Mouse (Mus musculus) heart, embryonic 16.5 days (tissue): ENCODE measurements around the gene Gm27021. TPM values are rescaled to one million over a fixed set of nuclear protein-coding genes. Genes with fewer than 3 reads are reported as not detected.

Experiments
- ATAC-seq: fragments of 200-750 bp; cut with Nextera tagmentation; replicated peaks from 2 replicates; pipeline ENCODE4 v1.8.0; 2017; ENCODE audit warnings: moderate number of reproducible peaks; ENCODE audit not compliant: insufficient read depth, low FRiP score; ENCODE audit errors: extremely low read depth
- H3K27ac ChIP-seq: fragments of 300-500 bp; sonication (generic); 2 replicates; pipeline ENCODE4 v1.5.1; 2014; ENCODE audit warnings: mild to moderate bottlenecking, low read length, control low read depth, moderate library complexity
- H3K27me3 ChIP-seq: fragments of 300-500 bp; sonication (generic); 2 replicates; pipeline ENCODE4 v1.6.1; 2014; ENCODE audit warnings: low read length, mixed read lengths; ENCODE audit not compliant: control insufficient read depth, insufficient read depth
- H3K36me3 ChIP-seq: fragments of 300-500 bp; sonication (generic); 2 replicates; pipeline ENCODE4 v1.6.1; 2014; ENCODE audit not compliant: control insufficient read depth, insufficient read depth
- H3K4me1 ChIP-seq: fragments of 300-500 bp; sonication (generic); 2 replicates; pipeline ENCODE4 v1.6.1; 2014; ENCODE audit warnings: low read length, mixed read lengths; ENCODE audit not compliant: control insufficient read depth, insufficient read depth
- H3K4me2 ChIP-seq: fragments of 300-500 bp; sonication (generic); 2 replicates; pipeline ENCODE4 v1.6.1; 2014; ENCODE audit warnings: low read depth, mild to moderate bottlenecking, control low read depth, low read length
- H3K4me3 ChIP-seq: fragments of 300-500 bp; sonication (generic); 2 replicates; pipeline ENCODE4 v1.5.1; 2014; ENCODE audit warnings: mild to moderate bottlenecking, control low read depth, low read length
- H3K9ac ChIP-seq: fragments of 300-500 bp; sonication (generic); 2 replicates; pipeline ENCODE4 v1.6.1; 2014; ENCODE audit warnings: low read length, control low read depth
- H3K9me3 ChIP-seq: fragments of 300-500 bp; sonication (generic); replicated peaks from 2 replicates; pipeline ENCODE4 v1.6.1; 2016; ENCODE audit warnings: low read length; ENCODE audit not compliant: control insufficient read depth
- WGBS: fragments of 180-500 bp; shearing (Covaris S2); extraction: QIAGEN DNeasy Blood & Tissue Kit; methylation state at CpG from one replicate; pipeline ENCODE4 v1.1.7; 2014; 5-methylcytosine and 5-hydroxymethylcytosine counted together
- polyA plus RNA-seq: library from polyadenylated mRNA; unstranded; fragments of >200 nt; fragmentation: Nextera tagmentation; extraction: Ambion mirVana; gene quantifications from 2 replicates; pipeline ENCODE4 v1.2.1, GENCODE M21; 2015

Gene Gm27021
- polyA plus RNA-seq, 1 experiment from 2014 or later: not detected

DNA sequence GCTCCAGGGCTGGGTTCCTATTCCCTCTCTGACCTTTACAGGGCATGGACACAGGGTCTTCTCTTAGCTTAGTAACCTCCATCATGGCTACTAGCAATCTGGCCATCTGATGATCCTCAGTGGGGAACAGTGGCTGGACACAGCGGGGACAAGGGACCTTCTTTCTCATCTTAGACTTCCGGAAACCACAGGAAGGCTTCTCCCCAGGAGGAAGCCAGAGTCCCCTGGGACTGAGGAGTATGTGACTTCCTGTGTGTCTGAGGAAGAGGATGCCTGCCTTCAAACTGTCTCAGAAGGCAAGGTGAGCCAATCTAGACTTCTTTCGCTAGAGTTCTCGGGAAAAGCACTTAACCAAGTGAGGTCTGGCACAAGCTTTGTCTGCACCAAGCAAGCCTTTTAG is 32.2 kb upstream of the Gm27021 start:
- H3K27me3 ChIP-seq: no peaks in the 10 kb centered on the region; the same call in none of the 2 replicates
- peaks cover 22% of the 10 kb centered on the region for H3K4me1 ChIP-seq
- peak overlapping the region; percentile 72 for H3K27ac ChIP-seq
- H3K36me3 ChIP-seq: no peaks in the 10 kb centered on the region
- WGBS: 60% methylated on average over 4 of the region's 4 CpGs
- H3K9me3 ChIP-seq: no peaks in the 10 kb centered on the region
- no peak for ATAC-seq
- H3K9ac ChIP-seq: no peak overlapping the region
- H3K4me3 ChIP-seq: no peak overlapping the region
- no peak overlapping the region for H3K4me2 ChIP-seq

DNA sequence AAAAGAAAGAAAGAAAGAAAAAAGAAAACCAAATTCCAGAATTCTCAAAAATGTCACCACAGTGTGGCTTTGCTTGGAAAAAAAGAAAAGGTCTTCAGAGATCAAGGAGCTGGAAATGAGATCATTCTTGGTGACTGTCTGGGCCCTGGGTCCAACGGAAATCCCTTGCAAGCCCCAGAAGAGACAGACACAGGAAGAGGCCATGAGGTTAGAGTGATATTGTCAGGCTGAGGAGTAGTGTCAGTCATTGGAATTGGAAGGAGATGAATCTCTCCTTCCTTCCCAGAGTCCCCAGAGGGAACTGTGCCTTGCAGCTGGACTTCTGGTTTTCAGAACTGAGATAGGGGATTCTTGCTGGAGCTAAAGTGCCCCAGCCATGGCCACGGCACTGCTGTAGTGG is 31.7 kb upstream of the Gm27021 start:
- H3K4me1 ChIP-seq: peaks cover 23% of the 10 kb centered on the region
- WGBS: 33% methylated on average over 2 of the region's 2 CpGs
- H3K4me3 ChIP-seq: no peak overlapping the region
- no peak overlapping the region for H3K4me2 ChIP-seq
- no peak overlapping the region for H3K9ac ChIP-seq
- H3K9me3 ChIP-seq: no peaks in the 10 kb centered on the region
- peak overlapping the region; percentile 72 for H3K27ac ChIP-seq
- H3K36me3 ChIP-seq: no peaks in the 10 kb centered on the region
- 0 out of 2 replicates have a peak, but pooled peaks have one; percentile 28 for ATAC-seq
- no peaks in the 10 kb centered on the region; the same call in none of the 2 replicates for H3K27me3 ChIP-seq

DNA sequence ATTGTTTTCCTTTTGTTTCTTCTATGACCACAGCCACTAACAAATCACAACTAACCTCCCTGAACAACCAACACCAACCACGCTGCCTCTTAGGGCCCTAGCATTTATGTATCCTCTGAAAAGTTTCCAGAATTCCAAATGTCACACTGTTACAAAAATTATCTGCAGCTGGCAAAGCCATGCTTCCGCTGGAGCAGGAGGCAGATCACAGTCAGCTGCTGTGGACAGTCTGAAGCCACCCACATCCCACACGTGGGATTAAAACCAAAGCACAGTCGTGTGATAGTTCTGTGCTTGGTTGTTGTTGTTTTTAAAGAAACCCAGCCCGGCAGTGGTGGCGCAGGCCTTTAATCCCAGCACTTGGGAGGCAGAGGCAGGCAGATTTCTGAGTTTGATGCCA is 31.2 kb upstream of the Gm27021 start:
- H3K4me2 ChIP-seq: no peak overlapping the region
- H3K27ac ChIP-seq: peak overlapping the region; percentile 62
- H3K9me3 ChIP-seq: no peaks in the 10 kb centered on the region
- no peak overlapping the region for H3K9ac ChIP-seq
- no peak for ATAC-seq
- peaks cover 27% of the 10 kb centered on the region for H3K4me1 ChIP-seq
- WGBS: 59% methylated on average over 6 of the region's 6 CpGs
- no peaks in the 10 kb centered on the region for H3K36me3 ChIP-seq
- no peak overlapping the region for H3K4me3 ChIP-seq
- no peaks in the 10 kb centered on the region; the same call in none of the 2 replicates for H3K27me3 ChIP-seq

DNA sequence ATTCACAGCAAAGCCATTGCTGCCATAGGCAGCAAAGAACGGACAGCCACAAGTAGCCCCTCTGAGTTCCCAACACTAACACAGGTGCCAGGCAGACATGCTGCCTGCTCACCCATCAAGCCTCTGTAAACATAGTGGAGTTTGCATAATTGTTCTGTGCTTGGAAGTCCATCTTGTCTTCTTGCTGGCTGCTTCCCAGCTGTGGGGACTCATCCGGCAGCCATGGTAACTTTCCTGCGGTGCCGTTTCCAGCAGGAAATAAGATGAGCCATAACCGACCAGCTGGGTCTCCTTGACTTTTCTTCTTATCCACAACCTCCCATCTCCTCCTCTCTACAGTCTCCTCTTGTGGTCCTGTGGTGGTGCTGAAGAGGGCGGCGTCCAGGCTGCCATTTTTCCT is 30.5 kb upstream of the Gm27021 start:
- peaks cover 28% of the 10 kb centered on the region for H3K4me1 ChIP-seq
- H3K4me2 ChIP-seq: no peak overlapping the region
- no peak for ATAC-seq
- no peaks in the 10 kb centered on the region for H3K9me3 ChIP-seq
- 74% methylated on average over 7 of the region's 7 CpGs for WGBS
- peak overlapping the region; percentile 62 for H3K27ac ChIP-seq
- H3K4me3 ChIP-seq: no peak overlapping the region
- no peaks in the 10 kb centered on the region for H3K36me3 ChIP-seq
- H3K27me3 ChIP-seq: no peaks in the 10 kb centered on the region; the same call in none of the 2 replicates
- H3K9ac ChIP-seq: no peak overlapping the region

DNA sequence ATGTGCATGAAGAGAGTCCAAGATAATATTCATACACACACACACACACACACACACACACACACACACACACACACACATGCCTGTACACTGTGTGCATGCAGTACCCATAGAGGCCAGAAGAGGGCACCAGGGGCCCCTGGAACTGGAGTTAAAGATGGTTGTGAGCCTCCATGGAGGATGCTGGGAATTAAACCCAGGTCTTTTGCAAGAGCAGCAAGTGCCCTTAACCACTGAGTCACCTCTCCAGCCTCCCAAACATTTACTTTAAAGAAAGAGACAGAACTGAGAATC is 30.0 kb upstream of the Gm27021 start:
- no peak for ATAC-seq
- Histone ChIP-seq H3K27ac (no peak overlapping the region), H3K36me3 (no peaks in the 10 kb centered on the region), H3K9ac (no peak overlapping the region), H3K9me3 (no peaks in the 10 kb centered on the region), H3K4me1 (peaks cover 28% of the 10 kb centered on the region), H3K4me2 (no peak overlapping the region), H3K27me3 (no peaks in the 10 kb centered on the region; the same call in none of the 2 replicates), H3K4me3 (no peak overlapping the region)

DNA sequence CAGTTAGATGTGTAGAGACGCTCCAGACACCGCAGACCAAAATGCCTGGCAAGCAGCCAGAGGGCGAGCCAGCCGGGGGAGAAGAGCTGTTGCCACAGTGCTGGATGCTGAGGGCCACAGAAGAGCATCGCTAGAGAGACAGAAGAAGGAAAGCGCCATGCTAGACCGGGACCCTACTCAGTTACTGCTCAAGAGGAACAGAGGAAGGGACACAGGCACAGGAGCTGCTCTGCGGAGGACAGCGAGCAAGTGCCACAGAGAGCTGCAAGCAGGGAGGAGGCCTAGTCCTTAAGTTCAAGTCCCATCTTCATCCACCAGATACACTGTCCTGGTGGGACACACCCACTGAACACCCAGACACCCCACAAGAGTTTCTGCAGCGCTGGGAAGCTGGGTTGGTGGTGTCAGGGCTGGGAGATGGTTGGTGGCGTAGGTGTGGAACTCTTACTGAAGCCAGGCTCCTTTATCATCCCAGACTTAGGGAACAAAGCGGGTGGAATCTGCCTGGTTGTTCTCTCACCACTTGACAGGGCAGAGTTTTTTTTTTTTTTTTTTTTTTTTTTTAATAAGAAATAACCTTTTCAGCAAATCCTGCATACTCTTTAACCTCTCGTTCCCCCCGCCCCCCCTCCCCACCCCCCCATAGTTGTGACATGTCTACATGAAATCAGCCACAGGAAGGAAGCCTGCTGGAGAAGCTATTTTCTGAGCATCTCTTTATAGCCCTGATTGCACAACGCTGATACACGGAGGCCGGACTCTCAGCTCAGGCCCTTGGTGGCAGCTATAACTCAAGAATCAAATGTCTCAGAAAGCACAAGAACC is 29.5 kb upstream of the Gm27021 start:
- Histone ChIP-seq H3K27ac (peak overlapping the region; percentile 65), H3K4me1 (peaks cover 28% of the 10 kb centered on the region), H3K36me3 (no peaks in the 10 kb centered on the region), H3K9me3 (no peaks in the 10 kb centered on the region), H3K27me3 (no peaks in the 10 kb centered on the region; the same call in none of the 2 replicates), H3K9ac (no peak overlapping the region), H3K4me2 (no peak overlapping the region), H3K4me3 (no peak overlapping the region)
- no peak for ATAC-seq
- 44% methylated on average over 17 of the region's 17 CpGs for WGBS

DNA sequence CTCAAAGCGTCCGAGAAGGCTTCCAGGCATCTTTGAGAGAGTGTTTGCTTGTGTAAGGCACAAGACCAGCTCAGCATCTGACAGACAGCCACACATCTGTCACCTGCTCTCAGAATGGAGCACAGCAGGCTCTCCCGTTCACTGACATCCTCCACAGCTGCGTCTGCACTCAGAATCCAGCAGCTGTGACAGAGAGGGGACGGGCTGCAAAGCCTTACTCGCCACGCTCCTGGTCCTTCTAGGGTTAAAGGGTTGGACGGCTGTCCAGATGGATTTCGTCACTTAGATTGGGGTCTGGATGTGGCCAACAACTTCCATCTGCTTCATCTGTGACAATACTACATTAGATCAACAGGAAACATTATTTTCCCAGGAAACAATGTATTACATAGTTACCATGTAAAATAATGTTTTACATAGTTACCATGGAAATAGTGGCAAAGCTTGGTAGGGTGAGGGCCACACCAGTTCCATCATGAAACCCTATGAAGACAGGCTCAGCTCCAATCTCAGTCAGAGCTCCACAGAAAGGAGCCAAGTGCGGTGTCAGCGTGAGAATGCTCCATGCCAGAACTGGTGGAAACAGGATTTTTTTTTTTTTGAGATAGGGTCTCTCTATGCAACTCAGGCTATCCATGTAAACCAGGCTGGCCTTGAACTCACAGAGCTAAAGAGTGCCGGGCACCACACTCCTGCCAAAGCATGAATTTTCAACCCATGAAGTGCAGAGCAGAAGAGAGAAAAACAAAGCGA is 28.7 kb upstream of the Gm27021 start:
- Histone ChIP-seq H3K4me3 (no peak overlapping the region), H3K27ac (peak overlapping the region; percentile 65), H3K9me3 (no peaks in the 10 kb centered on the region), H3K36me3 (no peaks in the 10 kb centered on the region), H3K4me2 (no peak overlapping the region), H3K9ac (no peak overlapping the region), H3K4me1 (peaks cover 28% of the 10 kb centered on the region), H3K27me3 (no peaks in the 10 kb centered on the region; the same call in none of the 2 replicates)
- peak; percentile 50 for ATAC-seq
- WGBS: 26% methylated on average over 13 of the region's 13 CpGs

DNA sequence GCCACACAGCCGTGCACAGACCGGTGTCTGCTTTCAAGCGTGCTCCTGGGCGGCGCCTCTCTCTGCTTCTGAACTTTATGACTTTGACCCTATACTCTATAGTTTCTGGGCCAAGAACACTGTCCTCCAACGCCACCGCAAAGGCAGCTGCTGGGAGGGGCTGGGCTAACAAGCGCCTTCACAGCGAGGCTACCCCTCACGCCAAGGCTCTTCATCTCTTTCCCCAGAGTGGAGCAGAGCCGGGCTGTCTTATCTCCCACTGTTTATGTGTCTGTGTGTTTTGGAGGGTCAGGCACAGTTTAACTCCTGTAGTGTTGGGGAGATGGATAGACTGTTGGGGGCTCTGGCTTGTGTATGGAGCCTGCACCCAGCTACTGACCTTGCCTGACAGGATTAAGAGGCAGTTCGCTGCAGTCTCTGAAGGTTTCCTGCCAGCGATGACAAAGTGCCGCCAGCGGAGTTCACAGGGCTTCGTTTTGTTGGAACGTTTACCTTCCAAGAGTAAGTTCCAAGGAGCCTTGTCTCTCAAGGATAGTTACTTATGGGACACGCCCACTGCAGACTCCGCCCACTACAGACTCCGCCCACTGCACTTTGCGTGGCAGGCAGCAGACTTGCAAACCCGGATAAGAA is 26.1 kb upstream of the Gm27021 start:
- WGBS: 22% methylated on average over 22 of the region's 22 CpGs
- Histone ChIP-seq H3K4me2 (peak overlapping the region; percentile 3; the same call in 1 of the 2 replicates), H3K4me1 (peaks cover 23% of the 10 kb centered on the region), H3K4me3 (no peak overlapping the region), H3K27ac (no peak overlapping the region), H3K9me3 (no peaks in the 10 kb centered on the region), H3K27me3 (peaks cover under 1% of the 10 kb centered on the region; the same call in 1 of the 2 replicates), H3K36me3 (no peaks in the 10 kb centered on the region), H3K9ac (no peak overlapping the region)
- ATAC-seq: peak; percentile 20

DNA sequence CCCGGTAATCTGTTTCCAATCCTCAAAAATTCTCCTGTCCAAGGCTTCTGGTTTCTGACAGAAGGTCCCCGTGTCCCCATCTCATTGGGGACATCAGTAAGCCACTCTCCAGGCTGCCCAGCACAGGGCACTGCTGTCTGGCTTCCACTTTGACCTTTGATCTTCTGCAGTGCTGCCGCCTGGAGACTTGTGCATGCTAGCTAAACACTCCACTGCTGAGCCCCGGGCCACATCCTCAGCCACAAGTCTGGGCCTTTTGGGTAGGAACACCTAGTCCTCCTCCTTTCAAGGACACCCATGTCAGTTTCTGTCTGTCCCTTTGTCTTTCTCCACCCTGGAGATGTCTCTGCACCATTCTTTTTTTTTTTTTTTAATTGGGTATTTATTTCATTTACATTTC is 25.1 kb upstream of the Gm27021 start:
- H3K36me3 ChIP-seq: no peaks in the 10 kb centered on the region
- H3K4me1 ChIP-seq: peaks cover 21% of the 10 kb centered on the region
- WGBS: 64% methylated on average over 4 of the region's 4 CpGs
- no peak overlapping the region for H3K27ac ChIP-seq
- no peak overlapping the region for H3K4me3 ChIP-seq
- no peak for ATAC-seq
- no peak overlapping the region for H3K9ac ChIP-seq
- no peaks in the 10 kb centered on the region for H3K9me3 ChIP-seq
- no peak overlapping the region for H3K4me2 ChIP-seq
- peaks cover 9% of the 10 kb centered on the region; the same call in 1 of the 2 replicates for H3K27me3 ChIP-seq
